Mouse (Mus musculus) large intestine, adult 2 months (tissue): ENCODE results near the gene Ppp1r35. TPM values are rescaled to one million over a fixed set of nuclear protein-coding genes. Genes with fewer than 3 reads are reported as not detected.

Experiments
- DNase-seq: peaks from one replicate; pipeline ENCODE4 v3.0.0-alpha.2; 2012; ENCODE audit warnings: low read depth, low spot score
- WGBS: fragments of 180-500 bp; shearing (Covaris S2); methylation state at CpG from one replicate; pipeline ENCODE4 v1.1.7; 2018; 5-methylcytosine and 5-hydroxymethylcytosine counted together
- polyA plus RNA-seq: library from polyadenylated mRNA; depleted of rRNA; stranded (reverse); fragments of >200 nt; gene quantifications from 2 replicates; pipeline ENCODE4 v1.2.3, GENCODE M21; 2012; rRNA removed

The Ppp1r35 gene
- polyA plus RNA-seq, 1 experiment = 31.2 TPM

DNA sequence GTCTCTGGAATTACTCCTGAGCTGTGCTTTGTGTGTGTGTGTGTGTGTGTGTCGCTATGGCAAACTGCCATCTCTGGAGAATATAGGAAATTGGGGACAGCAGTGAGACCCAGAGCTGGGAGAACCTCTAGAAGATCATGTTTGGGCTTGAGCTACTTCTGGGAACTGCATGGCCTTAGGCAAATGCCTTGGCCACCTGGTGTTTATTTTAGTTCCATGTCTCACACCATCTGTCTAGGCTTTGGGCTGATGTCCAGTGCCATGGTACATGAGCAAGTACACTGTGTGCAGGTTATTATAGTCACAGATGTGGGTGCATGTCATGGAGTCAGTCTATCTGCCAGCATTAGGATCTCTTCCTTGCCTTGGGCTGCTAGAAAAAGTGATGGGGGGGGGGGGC, 44.0 kb downstream of the Ppp1r35 start:
- WGBS = 86% methylated on average over 1 of the region's 1 CpGs
- no peak for DNase-seq

DNA sequence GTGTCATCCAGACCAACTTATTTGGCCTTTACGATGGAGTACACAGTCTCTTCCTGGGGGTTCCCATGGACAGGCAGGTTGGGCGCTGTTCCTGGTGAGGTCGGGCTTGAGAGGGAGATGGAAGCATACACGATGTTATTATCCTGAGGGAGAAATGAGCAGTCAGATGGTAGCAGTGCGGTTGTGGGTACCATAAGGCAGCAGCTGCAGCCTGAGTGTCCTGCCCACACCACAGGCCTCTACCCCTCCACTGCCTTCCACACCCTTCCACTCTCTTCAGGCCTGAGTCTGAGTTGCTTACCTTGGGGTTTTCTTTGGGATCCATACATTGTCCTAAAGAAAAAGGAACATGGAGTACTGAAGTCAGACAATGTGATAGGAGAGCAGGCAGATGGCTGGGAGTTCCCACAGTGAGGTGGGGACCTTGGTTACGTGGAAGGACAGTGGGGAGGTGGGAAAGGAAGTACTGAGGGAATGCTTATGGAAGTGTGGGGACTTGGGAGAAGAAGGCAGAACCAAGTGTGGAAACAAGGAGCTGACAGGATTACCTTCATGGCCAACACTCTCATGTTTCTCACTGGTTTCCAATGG, 44.9 kb downstream of the Ppp1r35 start:
- DNase-seq = no peak
- WGBS = 82% methylated on average over 6 of the region's 6 CpGs

DNA sequence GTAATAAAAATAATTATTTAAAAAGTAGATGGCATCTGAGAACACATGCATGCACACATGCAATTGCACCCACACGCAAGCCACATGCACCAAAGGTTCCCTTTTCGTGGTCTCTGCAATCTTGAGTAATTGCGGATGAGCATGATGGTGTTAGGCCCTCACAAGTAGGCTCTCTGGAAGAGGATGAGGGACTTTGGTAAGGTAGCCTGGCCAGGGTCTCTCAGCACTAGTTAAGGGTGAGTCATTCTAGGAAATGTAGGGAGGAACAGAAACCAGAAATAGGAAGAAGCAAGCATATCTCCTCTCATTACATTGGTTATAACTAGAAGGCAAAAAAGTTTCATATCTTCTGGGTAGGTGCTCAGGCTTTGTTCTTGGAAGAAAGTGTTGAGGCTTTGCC, 46.4 kb downstream of the Ppp1r35 start:
- no peak for DNase-seq
- 90% methylated on average over 3 of the region's 3 CpGs for WGBS

DNA sequence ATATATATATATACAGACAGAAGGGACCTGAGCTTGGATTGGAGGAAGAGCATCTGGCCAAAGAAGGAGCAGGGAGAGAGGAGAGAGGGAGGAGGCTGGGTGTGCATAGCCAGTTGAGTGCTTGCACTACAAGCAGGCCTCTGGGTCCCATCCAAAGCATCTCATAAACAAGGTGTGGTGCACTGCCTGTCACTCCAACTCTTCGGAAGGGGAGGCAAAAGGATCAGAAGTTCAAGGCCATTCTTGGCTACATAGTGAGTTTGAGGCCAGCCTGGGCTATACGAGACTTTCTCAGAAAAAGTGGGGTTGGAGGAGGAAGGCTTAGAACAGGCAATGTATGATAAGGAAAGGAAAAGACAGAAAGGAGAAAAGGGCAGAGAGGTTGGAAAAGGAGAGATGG, 47.3 kb downstream of the Ppp1r35 start:
- DNase-seq = no peak
- WGBS = 46% methylated on average over 2 of the region's 2 CpGs

DNA sequence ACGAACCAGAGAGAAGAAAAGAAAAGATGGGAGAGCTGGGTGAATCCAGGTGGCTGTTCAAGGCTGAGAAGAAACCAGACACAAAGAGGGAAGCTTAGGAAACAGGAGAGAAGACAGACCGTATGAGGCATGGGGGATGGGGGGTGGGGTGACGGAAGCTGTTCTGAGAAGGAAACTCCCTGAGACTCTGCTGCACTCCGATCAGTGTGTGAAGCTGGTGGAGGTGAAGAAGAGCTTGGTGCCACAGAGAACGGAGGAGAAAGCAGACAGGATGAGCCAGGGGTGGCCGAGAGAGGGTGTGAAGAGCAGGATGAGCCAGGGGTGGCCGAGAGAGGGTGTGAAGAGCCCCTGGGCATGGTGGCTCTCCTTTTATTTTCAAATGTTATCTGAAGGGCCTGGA, 47.8 kb downstream of the Ppp1r35 start:
- DNase-seq = no peak
- WGBS = 63% methylated on average over 7 of the region's 7 CpGs

DNA sequence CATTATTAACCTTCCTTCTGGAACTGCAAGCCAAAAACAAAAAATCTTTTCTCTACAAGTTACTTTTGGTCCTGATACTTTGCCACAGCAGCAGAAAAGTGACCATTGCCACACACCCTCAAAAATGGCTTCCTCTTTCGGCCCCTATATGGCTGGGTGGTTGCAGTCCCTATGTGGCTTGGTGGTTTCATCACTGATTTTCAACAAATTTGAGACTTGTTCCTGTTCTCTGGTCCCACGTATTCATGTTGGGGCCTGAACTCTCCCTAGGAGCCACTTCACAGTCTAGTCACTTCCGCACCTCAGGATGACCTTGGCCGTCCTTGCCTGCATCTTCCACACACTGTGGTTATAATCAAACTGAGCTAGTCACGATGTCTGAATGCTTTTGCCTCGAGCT, 50.0 kb downstream of the Ppp1r35 start:
- DNase-seq = no peak
- 80% methylated on average over 6 of the region's 6 CpGs for WGBS

Other genes with a start within 250 kb of the Ppp1r35 start
- not detected in 2 replicates for gene Epo, start 245.6 kb upstream of the Ppp1r35 start, polyA plus RNA-seq
- 967 and 1,025 TPM in 2 replicates for gene Gnb2, start 245.3 kb upstream of the Ppp1r35 start, polyA plus RNA-seq
- 0.46 and 0.77 TPM in 2 replicates for gene Actl6b, start 225.3 kb upstream of the Ppp1r35 start, polyA plus RNA-seq
- 0.17 and 0.21 TPM in 2 replicates for gene Tfr2, start 209.0 kb upstream of the Ppp1r35 start, polyA plus RNA-seq
- 69.4 and 80.2 TPM in 2 replicates for gene Mospd3, start 177.8 kb upstream of the Ppp1r35 start, polyA plus RNA-seq
- 41.4 and 42.7 TPM in 2 replicates for gene Pcolce, start 165.1 kb upstream of the Ppp1r35 start, polyA plus RNA-seq
- gene Fbxo24, start 149.8 kb upstream of the Ppp1r35 start, polyA plus RNA-seq = 0.25 and 0.37 TPM in 2 replicates
- 25.5 and 43.8 TPM in 2 replicates for gene Lrch4, start 149.7 kb upstream of the Ppp1r35 start, polyA plus RNA-seq
- 16.2 and 24.0 TPM in 2 replicates for gene Gm20605, start 149.7 kb upstream of the Ppp1r35 start, polyA plus RNA-seq
- 67.0 and 85.5 TPM in 2 replicates for gene Sap25, start 137.5 kb upstream of the Ppp1r35 start, polyA plus RNA-seq
- 0.71 and 0.90 TPM in 2 replicates for gene Irs3, start 133.1 kb upstream of the Ppp1r35 start, polyA plus RNA-seq
- 11.9 and 14.8 TPM in 2 replicates for gene Agfg2, start 94.1 kb upstream of the Ppp1r35 start, polyA plus RNA-seq
- gene Nyap1, start 37.2 kb upstream of the Ppp1r35 start, polyA plus RNA-seq = 5.0 and 8.0 TPM in 2 replicates
- 121 and 125 TPM in 2 replicates for gene Tsc22d4, start 33.1 kb upstream of the Ppp1r35 start, polyA plus RNA-seq
- 33.7 and 40.1 TPM in 2 replicates for gene Mepce, start 8.8 kb downstream of the Ppp1r35 start, polyA plus RNA-seq
- 0.48 and 0.84 TPM in 2 replicates for gene Zcwpw1, start 8.9 kb downstream of the Ppp1r35 start, polyA plus RNA-seq
- gene Pilra, start 57.4 kb downstream of the Ppp1r35 start, polyA plus RNA-seq = 9.9 and 12.5 TPM in 2 replicates
- gene Pilrb1, start 79.3 kb downstream of the Ppp1r35 start, polyA plus RNA-seq = 6.6 and 8.9 TPM in 2 replicates
- gene Pilrb2, start 93.0 kb downstream of the Ppp1r35 start, polyA plus RNA-seq = 7.5 and 11.9 TPM in 2 replicates
- gene Cyp3a13, start 142.8 kb downstream of the Ppp1r35 start, polyA plus RNA-seq = 23.5 and 51.9 TPM in 2 replicates
- 0.11 and 0.16 TPM in 2 replicates for gene Gjc3, start 184.2 kb downstream of the Ppp1r35 start, polyA plus RNA-seq
- 0.17 TPM in 1 of 2 replicates, not detected in the other for gene Azgp1, start 202.7 kb downstream of the Ppp1r35 start, polyA plus RNA-seq
- not detected in 2 replicates for gene Smok3a, start 242.4 kb downstream of the Ppp1r35 start, polyA plus RNA-seq
- not detected in 2 replicates for gene Smok3b, start 242.6 kb downstream of the Ppp1r35 start, polyA plus RNA-seq